Mouse (Mus musculus) olfactory bulb, adult 2 months (tissue): ENCODE measurements around the gene Phactr2.

ENCODE experiments used
- CTCF ChIP-seq: fragments of 200-500 bp; IDR thresholded peaks from 2 replicates; pipeline ENCODE4 v1.5.1; 2012; ENCODE audit warnings: low read depth, mild to moderate bottlenecking, low read length, moderate library complexity; ENCODE audit not compliant: insufficient read depth
- POLR2A ChIP-seq: fragments of 200-500 bp; IDR thresholded peaks from 2 replicates; pipeline ENCODE4 v1.6.1; 2012; ENCODE audit warnings: mild to moderate bottlenecking, low read depth, low read length, moderate library complexity; ENCODE audit not compliant: insufficient read depth

GRCm38 (mm10) chr10:13359846-13360245 lies 114.4 kb downstream of the Phactr2 start:
- TF ChIP-seq POLR2A (no peak), CTCF (no peak)
